Comparison of ENCODE assay signal across 11 mouse cellular contexts in the genomic region with DNA sequence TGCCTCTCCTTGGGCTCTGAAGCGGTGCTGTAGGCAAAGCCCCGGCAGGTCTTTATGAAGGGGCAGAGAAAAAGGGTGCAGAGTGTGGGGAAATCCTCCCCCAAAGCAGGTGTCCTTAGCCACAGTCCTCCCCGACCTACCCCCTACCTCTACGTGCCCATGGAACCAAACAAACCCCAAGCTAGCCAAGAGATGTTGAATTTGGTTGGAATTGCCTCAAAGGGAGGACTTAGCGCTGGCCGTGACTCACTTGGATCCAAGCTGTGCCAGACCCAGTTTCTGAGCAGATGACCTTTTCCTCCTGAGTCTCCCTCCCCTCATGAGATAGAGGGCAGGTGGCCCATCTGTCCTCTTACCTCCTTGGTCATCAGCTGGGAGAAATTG.
DNase-seq lines count a peak whose midpoint lies in the region; ATAC-seq and TF ChIP-seq lines count a peak whose summit lies in the region.
"Had no signal": no experiment of that assay in that cellular context is flagged by ENCODE, and none has a peak within 500 bp of the region (broad histone marks: within the 10 kb centered on the region; RNA-seq: fewer than 3 reads in every experiment).

No protein-coding gene starts in this region.

- H3K36me3 ChIP-seq in forebrain, postnatal 0 days (ENCODE audit: insufficient read depth): no peaks in the 10 kb centered on the region
- H3K36me3 ChIP-seq in midbrain, embryonic 14.5 days (ENCODE audit: control insufficient read depth, insufficient read depth, low read length): no peaks in the 10 kb centered on the region
- H3K36me3 ChIP-seq: liver, embryonic 15.5 days had no signal

- 37% methylated on average over 6 of the region's 6 CpGs for WGBS in forebrain, postnatal 0 days
- WGBS in midbrain, embryonic 14.5 days: 29% methylated on average over 6 of the region's 6 CpGs

- no peaks in the 10 kb centered on the region for H3K9me3 ChIP-seq in forebrain, postnatal 0 days (ENCODE audit: low read length)
- H3K9me3 ChIP-seq in midbrain, embryonic 14.5 days (ENCODE audit: control insufficient read depth, low read length): no peaks in the 10 kb centered on the region
- H3K9me3 ChIP-seq: liver, embryonic 15.5 days had no signal

- peaks cover 5% of the 10 kb centered on the region for H3K4me1 ChIP-seq in forebrain, postnatal 0 days (ENCODE audit: insufficient read depth)
- H3K4me1 ChIP-seq in midbrain, embryonic 14.5 days (ENCODE audit: control insufficient read depth, insufficient read depth, low read length): peaks cover 19% of the 10 kb centered on the region
- H3K4me1 ChIP-seq: liver, embryonic 15.5 days had no signal

- no peak overlapping the region for H3K4me3 ChIP-seq in forebrain, postnatal 0 days (ENCODE audit: low read depth, low read length)
- no peak overlapping the region for H3K4me3 ChIP-seq in midbrain, embryonic 14.5 days (replicated peaks; ENCODE audit: low read depth, low read length)
- H3K4me3 ChIP-seq: liver, embryonic 15.5 days had no signal

- H3K27ac ChIP-seq in forebrain, postnatal 0 days (ENCODE audit: low read depth, low read length): peak overlapping the region; percentile 59; the same call in 1 of the 2 replicates
- H3K27ac ChIP-seq in midbrain, embryonic 14.5 days (replicated peaks; ENCODE audit: low read depth, low read length): peak overlapping the region; percentile 71
- H3K27ac ChIP-seq: liver, embryonic 15.5 days had no signal

- no peak for ATAC-seq in forebrain, postnatal 0 days
- ATAC-seq in midbrain, embryonic 14.5 days (ENCODE audit: low FRiP score, low TSS enrichment): no peak; the same call in none of the 2 replicates

- intact Hi-C loops in heart, postnatal 25 days (cut with DNase I): no loop called here
- intact Hi-C loops in left cerebral cortex, postnatal 14 days (cut with DNase I): no loop called here

- H3K27me3 ChIP-seq in forebrain, postnatal 0 days (ENCODE audit: insufficient read depth, low read length): no peaks in the 10 kb centered on the region
- H3K27me3 ChIP-seq in midbrain, embryonic 14.5 days (ENCODE audit: control insufficient read depth, insufficient read depth, low read length): no peaks in the 10 kb centered on the region
- H3K27me3 ChIP-seq: CH12.LX had no signal

- no peak overlapping the region for H3K4me2 ChIP-seq in forebrain, postnatal 0 days (ENCODE audit: low read depth)
- H3K4me2 ChIP-seq in midbrain, embryonic 14.5 days (ENCODE audit: low read length): peak overlapping the region; percentile 12; the same call in 1 of the 2 replicates
- H3K4me2 ChIP-seq: liver, embryonic 15.5 days had no signal

- no peak overlapping the region for H3K9ac ChIP-seq in forebrain, postnatal 0 days
- H3K9ac ChIP-seq in midbrain, embryonic 14.5 days (replicated peaks; ENCODE audit: low read length): no peak overlapping the region
- H3K9ac ChIP-seq: liver, embryonic 15.5 days had no signal

- peak; percentile 83 for DNase-seq in heart, adult 11 months
- no peak for DNase-seq in heart, postnatal 25 days (ENCODE audit: low spot score)
- peak; percentile 72 to 76 for DNase-seq in adrenal gland, postnatal 36 days
- DNase-seq in forebrain, postnatal 0 days: no peak
- DNase-seq in midbrain, embryonic 14.5 days: no peak
- DNase-seq in left cerebral cortex, postnatal 14 days (ENCODE audit: low spot score in 2 of 2): no peak
- no peak for DNase-seq in thymus, postnatal 14 days
- no peak for DNase-seq in ovary, postnatal 14 days (ENCODE audit: low spot score)
- DNase-seq: right cerebral cortex, adult 18-20 months had no signal

- TF ChIP-seq CTCF in forebrain, postnatal 0 days (IDR thresholded peaks at IDR 0.05; ENCODE audit: low read depth): no peak

Comparison
In these comparisons a context has a peak if more than half of its experiments do, and no peak if none do; other contexts are left out.
1. DNase-seq: peak in heart, adult 11 months (single experiment) and adrenal gland, postnatal 36 days (2 of 2); none in heart, postnatal 25 days (single experiment), forebrain, postnatal 0 days (single experiment), midbrain, embryonic 14.5 days (single experiment), left cerebral cortex, postnatal 14 days (0 of 2), thymus, postnatal 14 days (single experiment) and ovary, postnatal 14 days (single experiment).